Mouse (Mus musculus) Patski (cell line): Measurements from ENCODE around the gene Nav2. TPM values are rescaled to one million over a fixed set of nuclear protein-coding genes. Genes with fewer than 3 reads are reported as not detected.
A peak's percentile ranks its signal among the peaks of the same experiment; 100 is the strongest.

ENCODE experiments used
- ATAC-seq: fragments of 100-300 bp; one replicate; pipeline ENCODE4 v1.8.0; 2021
- CTCF ChIA-PET: fragments of 350-600 bp; sonication (Branson Sonifier 250); formaldehyde crosslinking; loops from one replicate; lab custom pipeline; 2022; ENCODE audit warnings: inconsistent platforms; lab: Charles Lee
- POLR2A ChIA-PET: fragments of 350-600 bp; sonication (Branson Sonifier 250); formaldehyde crosslinking; loops from one replicate; lab custom pipeline; 2022; ENCODE audit warnings: antibody characterized with exemption, inconsistent platforms; lab: Charles Lee
- DNase-seq: peaks from one replicate; pipeline ENCODE4 v3.0.0-alpha.2; 2011; ENCODE audit warnings: low read depth, low spot score
- H3K27me3 ChIP-seq: fragments of 371-371 bp; one replicate; pipeline ENCODE4 v1.5.1; 2021
- CTCF ChIP-seq: fragments of 100-300 bp; IDR thresholded peaks from one replicate; pipeline ENCODE4 v1.5.1; 2021
- in situ Hi-C: fragments of 300-500 bp; cut with MboI; formaldehyde crosslinking; loops from 3 replicates; pipeline ENCODE4 v1.11.1; 2018; ENCODE audit warnings: low pct_unique_long_range_greater_than_20kb, mixed read lengths
- polyA plus RNA-seq: library from polyadenylated mRNA; unstranded; gene quantifications from one replicate; pipeline ENCODE4 v1.2.3, GENCODE M21; 2021

The Nav2 gene
- polyA plus RNA-seq, 1 experiment from 2014 or later: 13.3 TPM

GRCm38 (mm10) chr7:49477076-49477975 is 568.8 kb downstream of the Nav2 start:
- ATAC-seq: no peak
- no peak for DNase-seq
- in situ Hi-C loops: no loop called here
- TF ChIP-seq CTCF: no peak
- POLR2A ChIA-PET: no interaction called here
- CTCF ChIA-PET: interaction anchor here (0.7 to 3.5 kb wide), 7 partner anchors 8 to 124 kb away, joined by 4 to 15 read pairs (median 5); no protein-coding TSS in a partner anchor
- H3K27me3 ChIP-seq: no peaks in the 10 kb centered on the region

- H3K27me3 ChIP-seq: no peaks in the 10 kb centered on the region
- POLR2A ChIA-PET: no interaction called here
- ATAC-seq: no peak
- in situ Hi-C loops: no loop called here
- CTCF ChIA-PET: interaction anchor here (2.2 to 3.5 kb wide), 2 partner anchors 11 to 16 kb away, joined by 10 to 15 read pairs; no protein-coding TSS in a partner anchor
- no peak for DNase-seq
- TF ChIP-seq CTCF: no peak
Observed at GRCm38 (mm10) chr7:49477976-49478349, 569.4 kb downstream of the Nav2 start.

- ChIA-PET CTCF (interaction anchor here (3.5 kb wide), 1 partner anchor 15 kb away, joined by 15 read pairs; no protein-coding TSS in a partner anchor), POLR2A (no interaction called here)
- DNase-seq (no peak), ATAC-seq (no peak)
- TF ChIP-seq CTCF: no peak
- in situ Hi-C loops: no loop called here
- no peaks in the 10 kb centered on the region for H3K27me3 ChIP-seq
Observed at GRCm38 (mm10) chr7:49478886-49479285, 570.4 kb downstream of the Nav2 start.

GRCm38 (mm10) chr7:49480962-49481361 is 572.4 kb downstream of the Nav2 start:
- in situ Hi-C loops: no loop called here
- no peak for DNase-seq
- no peak for ATAC-seq
- ChIA-PET POLR2A (no interaction called here), CTCF (interaction anchor here (1.3 to 1.6 kb wide), 3 partner anchors 13 to 15 kb away, joined by 3 to 7 read pairs (median 4); no protein-coding TSS in a partner anchor)
- no peak for TF ChIP-seq CTCF
- no peaks in the 10 kb centered on the region for H3K27me3 ChIP-seq

GRCm38 (mm10) chr7:49484036-49484744 is 575.7 kb downstream of the Nav2 start:
- H3K27me3 ChIP-seq: no peaks in the 10 kb centered on the region
- TF ChIP-seq CTCF: no peak
- in situ Hi-C loops: no loop called here
- ATAC-seq (no peak), DNase-seq (no peak)
- ChIA-PET POLR2A (interaction anchor here (1.2 kb wide), 3 partner anchors 8 to 11 kb away, joined by 3 read pairs; no protein-coding TSS in a partner anchor), CTCF (interaction anchor here (1.4 to 3.2 kb wide), 2 partner anchors 8 to 10 kb away, joined by 5 to 11 read pairs; no protein-coding TSS in a partner anchor)

GRCm38 (mm10) chr7:49485292-49485847 is 576.9 kb downstream of the Nav2 start:
- DNase-seq: no peak

GRCm38 (mm10) chr7:49487347-49487746 is 578.8 kb downstream of the Nav2 start:
- ChIA-PET POLR2A (no interaction called here), CTCF (interaction anchor here (3.2 kb wide), 1 partner anchor 11 kb away, joined by 11 read pairs; no protein-coding TSS in a partner anchor)
- in situ Hi-C loops: no loop called here
- H3K27me3 ChIP-seq: no peaks in the 10 kb centered on the region
- DNase-seq (no peak), ATAC-seq (no peak)
- TF ChIP-seq CTCF: no peak

More at GRCm38 (mm10) chr7:49485292-49485847, 576.9 kb downstream of the Nav2 start:
- H3K27me3 ChIP-seq: no peaks in the 10 kb centered on the region
- no peak for ATAC-seq
- POLR2A ChIA-PET: interaction anchor here (1.2 kb wide), 2 partner anchors 9 to 12 kb away, joined by 3 read pairs; no protein-coding TSS in a partner anchor
- CTCF ChIA-PET: interaction anchor here (1.1 to 3.2 kb wide), 3 partner anchors 9 to 29 kb away, joined by 4 to 11 read pairs (median 5); no protein-coding TSS in a partner anchor
- in situ Hi-C loops: no loop called here
- TF ChIP-seq CTCF: no peak

GRCm38 (mm10) chr7:49488493-49489087 is 580.1 kb downstream of the Nav2 start:
- H3K27me3 ChIP-seq: no peaks in the 10 kb centered on the region
- in situ Hi-C loops: no loop called here
- POLR2A ChIA-PET: interaction anchor here (0.6 kb wide), 1 partner anchor 36 kb away, joined by 5 read pairs; no protein-coding TSS in a partner anchor
- TF ChIP-seq CTCF: no peak
- DNase-seq: no peak
- ATAC-seq: peak; percentile 47
- CTCF ChIA-PET: interaction anchor here (0.7 to 1.0 kb wide), 2 partner anchors 13 to 36 kb away, joined by 3 read pairs; no protein-coding TSS in a partner anchor

- no peak for TF ChIP-seq CTCF
- ATAC-seq (no peak), DNase-seq (no peak)
- CTCF ChIA-PET: no interaction called here
- in situ Hi-C loops: loop anchor here (5.0 kb wide), 1 partner anchor 111 kb away; no protein-coding TSS in a partner anchor
- POLR2A ChIA-PET: no interaction called here
- H3K27me3 ChIP-seq: no peaks in the 10 kb centered on the region
Observed at GRCm38 (mm10) chr7:49490814-49491213, 582.3 kb downstream of the Nav2 start.
